Mouse (Mus musculus) heart, postnatal 36 days (tissue): Measurements from ENCODE around the gene Mcpt2. TPM values are rescaled to one million over a fixed set of nuclear protein-coding genes. Genes with fewer than 3 reads are reported as not detected.
"Not testable (repeated sequence)": the region's sequence is repeated elsewhere in the genome, so short reads cannot be mapped to it uniquely, and the experiment has no call there.

Experiments used
- DNase-seq, 2 experiments: peaks; one replicate each; pipeline ENCODE4 v3.0.0; 2021 to 2022
- intact Hi-C: fragments of 180-260 bp; cut with DNase I; formaldehyde crosslinking; loops from one replicate; pipeline ENCODE4 v1.15.1; 2025
- microRNA-seq, 2 experiments: library from miRNA; unstranded; fragments of <30 nt; microRNA quantifications; one replicate each; pipeline ENCODE4 v1.2.0; 2021; ENCODE audit warnings: borderline number of aligned reads in 2 of 2
- total RNA-seq, 2 experiments: library from RNA; stranded (reverse); gene quantifications; 2 replicates each; pipeline ENCODE4 v1.2.3; 2021

The Mcpt2 gene
- total RNA-seq = not detected

GRCm38 (mm10) chr14:56041792-56042191 is at the start of gene Mcpt2:
Gene Mcpt2 (plus strand): TSS chr14:56042041.
- intact Hi-C loops, DNase-seq: not testable (repeated sequence)

GRCm38 (mm10) chr14:56013147-56013546 is 28.7 kb upstream of the Mcpt2 start:
- no peak for DNase-seq
- intact Hi-C loops = no loop called here

GRCm38 (mm10) chr14:56013924-56014323 is 27.9 kb upstream of the Mcpt2 start:
- DNase-seq = no peak
- intact Hi-C loops = no loop called here

- DNase-seq, intact Hi-C loops: not testable (repeated sequence)
These were observed 24.2 kb upstream of the Mcpt2 start, which contains the start of gene Mcpt1 for GRCm38 (mm10) chr14:56017671-56018070. Gene Mcpt1 (plus strand): TSS chr14:56017971.

GRCm38 (mm10) chr14:56019446-56019845 is 22.4 kb upstream of the Mcpt2 start:
- intact Hi-C loops = no loop called here
- DNase-seq = no peak

- DNase-seq, intact Hi-C loops: not testable (repeated sequence)
These were observed 20.5 kb upstream of the Mcpt2 start for GRCm38 (mm10) chr14:56021305-56021704.

GRCm38 (mm10) chr14:56030395-56030794 is 11.4 kb upstream of the Mcpt2 start, which contains the start of gene Mcpt9:
Gene Mcpt9 (minus strand): TSS chr14:56030495.
- intact Hi-C loops, DNase-seq: not testable (repeated sequence)

- no peak for DNase-seq
- intact Hi-C loops = no loop called here
These were observed 7.4 kb upstream of the Mcpt2 start for GRCm38 (mm10) chr14:56034433-56034832.

GRCm38 (mm10) chr14:56055408-56055807 is 13.6 kb downstream of the Mcpt2 start:
- intact Hi-C loops = no loop called here
- DNase-seq = no peak

GRCm38 (mm10) chr14:56057722-56058121 is 15.9 kb downstream of the Mcpt2 start:
- no peak for DNase-seq
- intact Hi-C loops = no loop called here

GRCm38 (mm10) chr14:56062213-56062612 is 20.4 kb downstream of the Mcpt2 start, which contains the start of gene Mcpt4:
Gene Mcpt4 (minus strand): TSS chr14:56062313.
- DNase-seq, intact Hi-C loops: not testable (repeated sequence)

GRCm38 (mm10) chr14:56082016-56082415 is 40.2 kb downstream of the Mcpt2 start:
- intact Hi-C loops = no loop called here
- DNase-seq = no peak

GRCm38 (mm10) chr14:56085167-56085566 is 43.3 kb downstream of the Mcpt2 start, which contains the start of gene Mcpt8:
Gene Mcpt8 (minus strand): TSS chr14:56085273.
- intact Hi-C loops = no loop called here
- DNase-seq = no peak

GRCm38 (mm10) chr14:56086711-56087110 is 44.9 kb downstream of the Mcpt2 start:
- no peak for DNase-seq
- intact Hi-C loops = no loop called here

GRCm38 (mm10) chr14:56093353-56093752 is 51.5 kb downstream of the Mcpt2 start:
- intact Hi-C loops = no loop called here
- DNase-seq = no peak

Small RNAs within 50 kb of the gene (microRNA-seq; reads per million reads assigned to microRNA genes)
- 0 reads per million in 2 experiments for gene Mir6949

Other genes with a start within 250 kb of the Mcpt2 start
- gene Nfatc4, start 218.9 kb upstream of the Mcpt2 start, total RNA-seq = 1 to 10 TPM; 5.0 to 5.1 TPM
- gene Nynrin, start 188.0 kb upstream of the Mcpt2 start, total RNA-seq = 10 to 100 TPM in 1 of 2 experiments, 1 to 10 TPM in 1; 9.5 to 10.5 TPM
- gene Cbln3, start 157.6 kb upstream of the Mcpt2 start, total RNA-seq = under 1 TPM in 1 of 2 experiments, not detected in 1; 0.19 TPM
- 10 to 100 TPM; 13.0 to 14.7 TPM for gene Khnyn, start 157.1 kb upstream of the Mcpt2 start, total RNA-seq
- gene Sdr39u1, start 141.7 kb upstream of the Mcpt2 start, total RNA-seq = 100 to 1,000 TPM; 109 to 116 TPM
- gene Cma1, start 97.4 kb upstream of the Mcpt2 start, total RNA-seq = 1 to 10 TPM; 1.5 to 1.7 TPM
- not detected for gene Cma2, start 91.1 kb upstream of the Mcpt2 start, total RNA-seq
- gene Mcpt1, start 24.1 kb upstream of the Mcpt2 start, total RNA-seq = not detected
- gene Mcpt9, start 11.5 kb upstream of the Mcpt2 start, total RNA-seq = not detected
- gene Mcpt4, start 20.3 kb downstream of the Mcpt2 start, total RNA-seq = 1 to 10 TPM; 1.2 to 1.9 TPM
- gene Mcpt8, start 43.2 kb downstream of the Mcpt2 start, total RNA-seq = not detected
- gene Ctsg, start 60.5 kb downstream of the Mcpt2 start, total RNA-seq = not detected
- gene Gzme, start 78.6 kb downstream of the Mcpt2 start, total RNA-seq = not detected
- not detected for gene Gzmd, start 90.6 kb downstream of the Mcpt2 start, total RNA-seq
- gene Gzmg, start 117.5 kb downstream of the Mcpt2 start, total RNA-seq = not detected
- gene Gzmn, start 132.6 kb downstream of the Mcpt2 start, total RNA-seq = not detected
- not detected for gene Gzmf, start 169.4 kb downstream of the Mcpt2 start, total RNA-seq
- not detected for gene Gzmc, start 192.6 kb downstream of the Mcpt2 start, total RNA-seq
- gene Gzmb, start 220.2 kb downstream of the Mcpt2 start, total RNA-seq = not detected